Mouse (Mus musculus) liver, embryonic 14.5 days (tissue): Measurements from ENCODE around the gene Syne4. TPM values are rescaled to one million over a fixed set of nuclear protein-coding genes. Genes with fewer than 3 reads are reported as not detected.

Experiments
- ATAC-seq: fragments of 200-750 bp; cut with Nextera tagmentation; 2 replicates; pipeline ENCODE4 v1.8.0; 2017; ENCODE audit warnings: moderate number of reproducible peaks, mild to moderate bottlenecking, moderate library complexity; ENCODE audit not compliant: insufficient read depth
- DNase-seq, 3 experiments: peaks; one replicate each; pipeline ENCODE4 v3.0.0-alpha.2; 2012 to 2013; ENCODE audit warnings: low read depth in 3 of 3, low spot score in 3 of 3
- H3K27ac ChIP-seq: fragments of 300-500 bp; sonication (generic); 2 replicates; pipeline ENCODE4 v1.5.1; 2014; ENCODE audit warnings: moderate library complexity, mild to moderate bottlenecking, control low read depth, inconsistent platforms
- H3K27me3 ChIP-seq: fragments of 300-500 bp; sonication (generic); 2 replicates; pipeline ENCODE4 v1.6.1; 2014; ENCODE audit warnings: mild to moderate bottlenecking, low read length, moderate library complexity; ENCODE audit not compliant: control insufficient read depth, insufficient read depth
- H3K36me3 ChIP-seq: fragments of 300-500 bp; sonication (generic); replicated peaks from 2 replicates; pipeline ENCODE4 v1.6.1; 2014; ENCODE audit warnings: low read depth; ENCODE audit not compliant: control insufficient read depth, insufficient read depth
- H3K4me1 ChIP-seq, 2 experiments: fragments of 200-500 bp in 1 of 2; fragments of 300-500 bp in 1 of 2; sonication (generic) in 1 of 2; replicated peaks; 2 replicates each; pipeline ENCODE4 v1.6.1; 2012 to 2014; ENCODE audit warnings: antibody characterized with exemption in 1 of 2, inconsistent platforms in 1 of 2, low read length in 1 of 2; ENCODE audit not compliant: control insufficient read depth in 2 of 2, insufficient read depth in 2 of 2
- H3K4me2 ChIP-seq: fragments of 300-500 bp; sonication (generic); 2 replicates; pipeline ENCODE4 v1.6.1; 2014; ENCODE audit warnings: low read depth, mild to moderate bottlenecking, control low read depth, moderate library complexity
- H3K4me3 ChIP-seq, 2 experiments: fragments of 200-500 bp in 1 of 2; fragments of 300-500 bp in 1 of 2; sonication (generic) in 1 of 2; 2 replicates each; pipeline ENCODE4 v1.5.1; 2012 to 2014; ENCODE audit warnings: low read depth in 2 of 2, low read length in 2 of 2, mild to moderate bottlenecking in 2 of 2, control low read depth in 1 of 2, inconsistent platforms in 1 of 2, moderate library complexity in 1 of 2; ENCODE audit not compliant: insufficient read depth in 1 of 2
- H3K9ac ChIP-seq: fragments of 300-500 bp; sonication (generic); replicated peaks from 2 replicates; pipeline ENCODE4 v1.6.1; 2014; ENCODE audit warnings: mild to moderate bottlenecking, control low read depth, moderate library complexity
- H3K9me3 ChIP-seq: fragments of 300-500 bp; sonication (generic); 2 replicates; pipeline ENCODE4 v1.6.1; 2016; ENCODE audit warnings: low read length, mixed read lengths; ENCODE audit not compliant: control insufficient read depth
- CTCF ChIP-seq: IDR thresholded peaks from 2 replicates; pipeline ENCODE4 v1.5.1; 2016; ENCODE audit warnings: antibody characterized with exemption, low read depth, control low read depth
- EP300 ChIP-seq: IDR thresholded peaks from 2 replicates; pipeline ENCODE4 v1.6.1; 2016; ENCODE audit warnings: antibody characterized with exemption, low read depth
- WGBS: fragments of 180-500 bp; shearing (Covaris S2); extraction: QIAGEN DNeasy Blood & Tissue Kit; methylation state at CpG from one replicate; pipeline ENCODE4 v1.1.7; 2014; ENCODE audit not compliant: insufficient replicate concordance; 5-methylcytosine and 5-hydroxymethylcytosine counted together
- polyA plus RNA-seq, 2 experiments: library from polyadenylated mRNA; depleted of rRNA in 1 of 2; stranded (reverse) in 1 of 2; unstranded in 1 of 2; fragments of >200 nt; fragmentation: Nextera tagmentation in 1 of 2; extraction: Ambion mirVana in 1 of 2; gene quantifications; 2 replicates each; pipeline versions ENCODE4 v1.2.1 to v1.2.3; 2012 to 2014

The Syne4 gene
- polyA plus RNA-seq, 2 experiments, result 7.6 to 11.1 TPM

DNA sequence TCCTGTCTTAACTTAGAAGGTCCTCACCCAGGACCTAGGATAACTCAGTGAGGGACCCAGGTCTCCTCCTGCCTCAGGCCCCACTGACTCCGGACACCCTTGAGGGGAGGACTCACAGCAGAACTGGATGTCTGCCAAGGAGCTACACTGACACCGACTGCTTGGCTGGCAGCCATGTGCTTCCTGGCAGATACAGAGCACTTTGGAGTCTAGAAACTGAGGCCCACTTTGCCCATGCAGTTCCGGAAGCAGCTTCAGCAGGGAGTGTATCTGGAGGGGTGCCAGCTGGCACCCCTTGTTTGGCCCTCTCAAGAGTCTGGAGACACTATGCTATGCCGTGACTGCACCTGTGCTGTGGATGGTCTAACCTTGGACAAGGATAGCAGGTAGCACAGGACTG, 18.8 kb downstream of the Syne4 start:
- TF ChIP-seq CTCF, result no peak
- no peak for TF ChIP-seq EP300
- Histone ChIP-seq H3K4me3 (no peak overlapping the region), H3K36me3 (no peaks in the 10 kb centered on the region), H3K9me3 (no peaks in the 10 kb centered on the region), H3K4me1 (peaks cover 0 to 4% of the 10 kb centered on the region in 2 experiments; a peak in 1 of 4 replicates), H3K4me2 (no peak overlapping the region), H3K27me3 (no peaks in the 10 kb centered on the region; the same call in 1 of the 2 replicates), H3K27ac (no peak overlapping the region), H3K9ac (no peak overlapping the region)
- WGBS, result 42% methylated on average over 4 of the region's 4 CpGs
- ATAC-seq (no peak), DNase-seq (no peak)

DNA sequence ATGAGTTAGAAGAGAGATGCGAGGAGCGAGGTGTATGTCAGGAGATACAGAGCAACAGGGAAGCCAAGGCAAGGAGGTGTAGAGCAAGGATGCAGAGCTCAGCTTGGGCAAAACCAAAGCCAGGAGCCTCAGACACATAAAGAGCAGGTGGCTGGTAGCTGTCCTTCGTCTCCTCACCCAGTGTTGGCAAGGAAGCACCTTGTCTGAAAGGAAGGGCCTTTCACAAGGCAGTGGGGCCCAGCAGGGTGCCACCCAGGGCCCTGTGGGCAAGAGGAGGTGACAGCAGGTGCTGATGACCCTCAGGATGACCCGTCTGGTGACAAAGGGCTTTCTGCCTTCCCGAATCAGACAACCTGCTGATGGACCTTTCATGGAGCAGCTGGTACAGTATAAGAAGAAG, 20.0 kb downstream of the Syne4 start:
- H3K36me3 ChIP-seq, result no peaks in the 10 kb centered on the region
- TF ChIP-seq CTCF (no peak), EP300 (no peak)
- H3K27ac ChIP-seq, result no peak overlapping the region
- H3K4me2 ChIP-seq, result no peak overlapping the region
- H3K4me3 ChIP-seq, result no peak overlapping the region
- H3K4me1 ChIP-seq, result peaks cover 0 to 4% of the 10 kb centered on the region in 2 experiments; a peak in 1 of 4 replicates
- H3K9ac ChIP-seq, result no peak overlapping the region
- H3K9me3 ChIP-seq, result no peaks in the 10 kb centered on the region
- no peak for ATAC-seq
- WGBS, result 50% methylated on average over 5 of the region's 5 CpGs
- no peak for DNase-seq
- no peaks in the 10 kb centered on the region; the same call in 1 of the 2 replicates for H3K27me3 ChIP-seq

DNA sequence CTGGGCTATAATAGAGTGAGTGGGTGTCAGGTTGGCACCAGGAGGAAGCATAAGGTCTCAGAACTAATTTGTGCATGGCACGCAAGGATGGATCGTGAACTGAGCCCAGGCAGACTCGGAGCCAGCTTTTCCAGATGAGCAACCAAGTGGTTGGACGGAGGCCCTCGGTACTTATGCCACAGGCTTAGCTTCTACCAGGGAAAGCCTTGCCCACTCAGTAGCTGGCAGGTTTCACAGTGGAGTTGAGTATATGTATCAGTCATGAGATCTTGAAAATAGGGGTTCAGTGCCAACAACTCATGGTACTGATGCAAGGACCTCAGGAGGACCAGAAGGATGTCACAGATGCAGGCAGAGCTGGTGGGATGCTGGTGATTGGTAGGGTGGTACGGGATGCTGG, 21.1 kb downstream of the Syne4 start:
- no peak overlapping the region for H3K4me3 ChIP-seq
- no peaks in the 10 kb centered on the region for H3K36me3 ChIP-seq
- H3K27me3 ChIP-seq, result no peaks in the 10 kb centered on the region; the same call in 1 of the 2 replicates
- no peak for ATAC-seq
- TF ChIP-seq EP300 (no peak), CTCF (no peak)
- H3K9ac ChIP-seq, result no peak overlapping the region
- DNase-seq, result no peak
- H3K27ac ChIP-seq, result no peak overlapping the region
- H3K4me1 ChIP-seq, result peaks cover 0 to 4% of the 10 kb centered on the region in 2 experiments; a peak in 1 of 4 replicates
- no peaks in the 10 kb centered on the region for H3K9me3 ChIP-seq
- 65% methylated on average over 6 of the region's 6 CpGs for WGBS
- no peak overlapping the region for H3K4me2 ChIP-seq

DNA sequence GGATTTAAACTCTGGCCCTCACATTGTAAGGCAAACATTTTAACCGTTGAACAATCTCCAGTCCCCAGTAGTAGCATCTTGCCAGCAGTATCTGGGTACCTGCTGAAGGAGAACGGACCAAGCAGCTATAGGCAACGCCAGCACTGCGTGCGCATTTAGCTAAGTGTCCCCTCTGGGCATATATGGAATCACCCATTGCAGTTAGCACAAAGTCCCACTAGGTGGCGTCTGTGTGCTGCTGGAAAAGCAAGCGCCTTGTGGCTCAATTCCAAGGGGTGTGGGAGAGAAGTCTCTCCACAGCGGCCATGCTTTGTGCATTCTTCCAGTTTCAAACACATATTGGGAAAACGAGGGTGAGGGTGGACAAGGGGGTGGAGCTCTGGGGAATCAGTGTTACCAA, 21.8 kb downstream of the Syne4 start:
- Histone ChIP-seq H3K36me3 (no peaks in the 10 kb centered on the region), H3K27me3 (no peaks in the 10 kb centered on the region; the same call in 1 of the 2 replicates), H3K9me3 (no peaks in the 10 kb centered on the region), H3K4me3 (no peak overlapping the region), H3K4me1 (peaks cover 0 to 4% of the 10 kb centered on the region in 2 experiments; a peak in 1 of 4 replicates), H3K9ac (no peak overlapping the region), H3K4me2 (no peak overlapping the region), H3K27ac (no peak overlapping the region)
- no peak for TF ChIP-seq EP300
- TF ChIP-seq CTCF, result peak; percentile 93
- WGBS, result 5% methylated on average over 9 of the region's 9 CpGs
- DNase-seq, result peak in 1 of 3 experiments; percentile 57
- ATAC-seq, result no peak

DNA sequence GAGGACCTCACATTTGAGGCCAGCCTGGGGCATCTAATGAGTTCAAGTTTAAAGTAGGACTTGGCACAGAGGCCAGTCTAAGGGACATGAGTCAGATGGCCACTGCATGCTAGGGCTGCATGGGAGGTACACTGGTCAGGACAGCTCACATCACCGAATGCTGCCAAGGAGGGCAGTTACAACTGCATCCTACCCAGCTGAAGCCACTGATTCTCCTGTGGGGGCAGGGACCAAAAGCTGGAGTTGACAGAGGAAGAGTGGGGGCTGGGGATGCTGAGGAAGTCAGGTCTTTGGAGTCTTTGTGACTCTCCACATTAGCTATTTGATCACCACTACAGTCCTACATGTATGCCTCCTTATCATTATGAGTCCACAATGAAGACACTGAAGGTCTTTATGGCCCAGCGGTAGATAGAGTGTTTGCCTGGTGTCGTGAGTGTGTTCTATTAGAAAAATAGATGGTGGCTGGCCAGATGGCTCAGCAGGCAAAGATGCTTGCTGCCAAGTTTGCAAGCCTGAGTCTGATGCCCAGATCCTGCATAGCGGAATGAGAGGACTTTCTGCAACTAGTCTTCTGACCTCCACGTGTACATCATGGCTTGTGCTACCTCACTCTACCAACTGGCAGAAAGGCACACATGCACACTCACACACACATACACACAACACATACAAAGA, 25.0 kb downstream of the Syne4 start:
- ATAC-seq, result no peak
- TF ChIP-seq CTCF (no peak), EP300 (no peak)
- no peaks in the 10 kb centered on the region; the same call in 1 of the 2 replicates for H3K27me3 ChIP-seq
- no peak overlapping the region for H3K4me2 ChIP-seq
- H3K36me3 ChIP-seq, result no peaks in the 10 kb centered on the region
- 44% methylated on average over 5 of the region's 5 CpGs for WGBS
- H3K4me3 ChIP-seq, result no peak overlapping the region
- H3K9ac ChIP-seq, result no peak overlapping the region
- H3K9me3 ChIP-seq, result no peaks in the 10 kb centered on the region
- no peak for DNase-seq
- no peak overlapping the region for H3K27ac ChIP-seq
- H3K4me1 ChIP-seq, result no peaks in the 10 kb centered on the region
